Mouse (Mus musculus) forebrain, embryonic 11.5 days (tissue): ENCODE data around the gene Sec22a. TPM values are rescaled to one million over a fixed set of nuclear protein-coding genes. Genes with fewer than 3 reads are reported as not detected.

Experiments
- ATAC-seq: fragments of 200-750 bp; cut with Nextera tagmentation; replicated peaks from 2 replicates; pipeline ENCODE4 v1.8.0; 2017; ENCODE audit warnings: moderate TSS enrichment; ENCODE audit not compliant: low FRiP score
- DNase-seq: peaks from one replicate; pipeline ENCODE4 v3.0.0-alpha.2; 2017; ENCODE audit warnings: low spot score
- H3K27ac ChIP-seq: fragments of 300-500 bp; sonication (generic); 2 replicates; pipeline ENCODE4 v1.5.1; 2014; ENCODE audit warnings: low read depth, low read length
- H3K27me3 ChIP-seq: fragments of 300-500 bp; sonication (generic); 2 replicates; pipeline ENCODE4 v1.6.1; 2014; ENCODE audit warnings: mild to moderate bottlenecking, low read length, mixed read lengths; ENCODE audit not compliant: control insufficient read depth, insufficient read depth
- H3K36me3 ChIP-seq: fragments of 300-500 bp; sonication (generic); 2 replicates; pipeline ENCODE4 v1.6.1; 2014; ENCODE audit warnings: mild to moderate bottlenecking, low read length, moderate library complexity, mixed read lengths; ENCODE audit not compliant: control insufficient read depth, insufficient read depth
- H3K4me1 ChIP-seq: fragments of 300-500 bp; sonication (generic); replicated peaks from 2 replicates; pipeline ENCODE4 v1.6.1; 2014; ENCODE audit warnings: low read length, mixed read lengths; ENCODE audit not compliant: control insufficient read depth, insufficient read depth
- H3K4me2 ChIP-seq: fragments of 300-500 bp; sonication (generic); 2 replicates; pipeline ENCODE4 v1.6.1; 2014; ENCODE audit warnings: low read depth, mild to moderate bottlenecking, low read length, moderate library complexity, mixed read lengths; ENCODE audit not compliant: severe bottlenecking
- H3K4me3 ChIP-seq: fragments of 300-500 bp; sonication (generic); 2 replicates; pipeline ENCODE4 v1.5.1; 2014; ENCODE audit warnings: low read depth, low read length
- H3K9ac ChIP-seq: fragments of 300-500 bp; sonication (generic); 2 replicates; pipeline ENCODE4 v1.6.1; 2014; ENCODE audit warnings: low read length
- H3K9me3 ChIP-seq: fragments of 300-500 bp; sonication (generic); 2 replicates; pipeline ENCODE4 v1.6.1; 2016; ENCODE audit warnings: low read length, mixed read lengths; ENCODE audit not compliant: control insufficient read depth
- WGBS: fragments of 180-500 bp; shearing (Covaris S2); extraction: QIAGEN DNeasy Blood & Tissue Kit; methylation state at CpG from one replicate; pipeline ENCODE4 v1.1.7; 2014; 5-methylcytosine and 5-hydroxymethylcytosine counted together
- polyA plus RNA-seq: library from polyadenylated mRNA; unstranded; fragments of >200 nt; fragmentation: Nextera tagmentation; extraction: Ambion mirVana; gene quantifications from 2 replicates; pipeline ENCODE4 v1.2.1, GENCODE M21; 2014

Gene Sec22a
- polyA plus RNA-seq: 40.7 and 45.4 TPM in 2 replicates

GRCm38 (mm10) chr16:35363150-35364062 lies at the start of gene Sec22a:
Gene Sec22a (minus strand): TSS chr16:35363918.
- ATAC-seq: peak; percentile 100

GRCm38 (mm10) chr16:35406706-35407105 lies 43.0 kb upstream of the Sec22a start:
- H3K9me3 ChIP-seq: no peaks in the 10 kb centered on the region
- no peaks in the 10 kb centered on the region for H3K27me3 ChIP-seq
- no peak overlapping the region for H3K4me2 ChIP-seq
- no peak overlapping the region for H3K4me3 ChIP-seq
- H3K9ac ChIP-seq: no peak overlapping the region
- H3K4me1 ChIP-seq: no peaks in the 10 kb centered on the region
- H3K36me3 ChIP-seq: no peaks in the 10 kb centered on the region; the same call in 1 of the 2 replicates
- 80% methylated on average over 4 of the region's 4 CpGs for WGBS
- no peak overlapping the region for H3K27ac ChIP-seq
- DNase-seq (no peak), ATAC-seq (no peak)

More at GRCm38 (mm10) chr16:35363150-35364062, at the start of gene Sec22a:
- under 1% methylated on average over 67 of the region's 67 CpGs for WGBS
- Histone ChIP-seq H3K4me3 (peak within 1 kb of the TSS; percentile 82), H3K4me1 (no peaks in the 10 kb centered on the region; the same call in 1 of the 2 replicates), H3K4me2 (peak within 1 kb of the TSS; percentile 77), H3K9ac (peak within 1 kb of the TSS; percentile 83), H3K27me3 (no peaks in the 10 kb centered on the region), H3K9me3 (no peaks in the 10 kb centered on the region), H3K36me3 (no peaks in the 10 kb centered on the region), H3K27ac (peak within 1 kb of the TSS; percentile 55; the same call in 1 of the 2 replicates)
- peak; percentile 98 for DNase-seq

GRCm38 (mm10) chr16:35406166-35406565 lies 42.4 kb upstream of the Sec22a start:
- Histone ChIP-seq H3K36me3 (no peaks in the 10 kb centered on the region; the same call in 1 of the 2 replicates), H3K9ac (no peak overlapping the region)
- 91% methylated on average over 4 of the region's 4 CpGs for WGBS

GRCm38 (mm10) chr16:35405348-35406080 lies 41.8 kb upstream of the Sec22a start:
- H3K9me3 ChIP-seq: no peaks in the 10 kb centered on the region
- H3K4me1 ChIP-seq: no peaks in the 10 kb centered on the region
- H3K27ac ChIP-seq: no peak overlapping the region
- H3K27me3 ChIP-seq: no peaks in the 10 kb centered on the region
- H3K36me3 ChIP-seq: no peaks in the 10 kb centered on the region; the same call in 1 of the 2 replicates
- no peak overlapping the region for H3K4me2 ChIP-seq
- ATAC-seq: no peak
- no peak overlapping the region for H3K9ac ChIP-seq
- no peak for DNase-seq
- no peak overlapping the region for H3K4me3 ChIP-seq
- whole genome bisulfite sequencing: 89% methylated on average over 14 of the region's 14 CpGs

More at GRCm38 (mm10) chr16:35406166-35406565, 42.4 kb upstream of the Sec22a start:
- DNase-seq (no peak), ATAC-seq (no peak)
- Histone ChIP-seq H3K4me3 (no peak overlapping the region), H3K9me3 (no peaks in the 10 kb centered on the region), H3K27me3 (no peaks in the 10 kb centered on the region), H3K27ac (no peak overlapping the region), H3K4me2 (no peak overlapping the region), H3K4me1 (no peaks in the 10 kb centered on the region)

GRCm38 (mm10) chr16:35404864-35405263 lies 41.1 kb upstream of the Sec22a start:
- no peak overlapping the region for H3K4me2 ChIP-seq
- 48% methylated on average over 5 of the region's 5 CpGs for WGBS
- DNase-seq (no peak), ATAC-seq (no peak)
- H3K4me1 ChIP-seq: no peaks in the 10 kb centered on the region
- H3K9ac ChIP-seq: no peak overlapping the region
- H3K9me3 ChIP-seq: no peaks in the 10 kb centered on the region
- no peak overlapping the region for H3K27ac ChIP-seq
- H3K27me3 ChIP-seq: no peaks in the 10 kb centered on the region
- H3K4me3 ChIP-seq: no peak overlapping the region
- no peaks in the 10 kb centered on the region; the same call in 1 of the 2 replicates for H3K36me3 ChIP-seq

- Histone ChIP-seq H3K9me3 (no peaks in the 10 kb centered on the region), H3K27ac (no peak overlapping the region), H3K27me3 (no peaks in the 10 kb centered on the region), H3K36me3 (no peaks in the 10 kb centered on the region; the same call in 1 of the 2 replicates), H3K4me2 (no peak overlapping the region), H3K9ac (no peak overlapping the region), H3K4me1 (no peaks in the 10 kb centered on the region), H3K4me3 (no peak overlapping the region)
- ATAC-seq (no peak), DNase-seq (no peak)
- WGBS: 90% methylated on average over 8 of the region's 8 CpGs
Measured at GRCm38 (mm10) chr16:35403891-35404290, 40.2 kb upstream of the Sec22a start.

- Histone ChIP-seq H3K27ac (no peak overlapping the region), H3K4me2 (no peak overlapping the region), H3K9me3 (no peaks in the 10 kb centered on the region), H3K36me3 (no peaks in the 10 kb centered on the region; the same call in 1 of the 2 replicates), H3K4me1 (no peaks in the 10 kb centered on the region), H3K27me3 (no peaks in the 10 kb centered on the region), H3K4me3 (no peak overlapping the region), H3K9ac (no peak overlapping the region)
- ATAC-seq (no peak), DNase-seq (no peak)
- 94% methylated on average over 9 of the region's 9 CpGs for WGBS
Measured at GRCm38 (mm10) chr16:35403356-35403755, 39.6 kb upstream of the Sec22a start.

GRCm38 (mm10) chr16:35392813-35393212 lies 29.1 kb upstream of the Sec22a start:
- 89% methylated on average over 8 of the region's 8 CpGs for WGBS
- Histone ChIP-seq H3K27me3 (no peaks in the 10 kb centered on the region), H3K4me1 (no peaks in the 10 kb centered on the region), H3K9ac (no peak overlapping the region), H3K4me3 (no peak overlapping the region), H3K9me3 (no peaks in the 10 kb centered on the region), H3K27ac (no peak overlapping the region), H3K4me2 (no peak overlapping the region), H3K36me3 (no peaks in the 10 kb centered on the region)
- DNase-seq: no peak
- ATAC-seq: no peak
